Mouse (Mus musculus): ENCODE measurements around the gene Olfr374.
A peak's percentile ranks its signal among the peaks of the same experiment; 100 is the strongest.
"Not testable (repeated sequence)": the region's sequence is repeated elsewhere in the genome, so short reads cannot be mapped to it uniquely, and the experiment has no call there.

Gene Olfr374

DNA sequence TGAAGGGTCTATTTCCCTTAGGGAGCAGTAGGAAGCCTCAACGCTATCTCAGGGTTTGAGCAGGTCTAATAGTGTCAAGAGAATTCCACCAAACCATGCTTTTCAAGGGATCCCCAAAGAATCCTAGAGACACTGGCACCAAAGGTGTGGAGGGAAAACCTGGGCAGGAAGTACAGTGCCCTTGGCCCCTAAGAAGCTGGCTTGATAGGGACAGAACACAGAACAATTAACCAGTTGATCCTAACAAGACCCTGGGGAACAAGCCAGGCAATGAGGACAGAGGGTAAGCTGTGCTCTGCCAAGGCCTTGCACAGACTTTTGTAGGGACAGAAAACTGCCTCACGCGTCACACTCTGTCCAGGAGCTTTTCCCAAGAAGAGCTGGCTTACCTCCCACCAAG is at the start of gene Olfr374:
Gene Olfr374, plus strand, starts transcription at position 301 of the 400 bp plus-strand sequence.
- no peak for DNase-seq (ENCODE audit: low spot score in 2 of 2)

DNA sequence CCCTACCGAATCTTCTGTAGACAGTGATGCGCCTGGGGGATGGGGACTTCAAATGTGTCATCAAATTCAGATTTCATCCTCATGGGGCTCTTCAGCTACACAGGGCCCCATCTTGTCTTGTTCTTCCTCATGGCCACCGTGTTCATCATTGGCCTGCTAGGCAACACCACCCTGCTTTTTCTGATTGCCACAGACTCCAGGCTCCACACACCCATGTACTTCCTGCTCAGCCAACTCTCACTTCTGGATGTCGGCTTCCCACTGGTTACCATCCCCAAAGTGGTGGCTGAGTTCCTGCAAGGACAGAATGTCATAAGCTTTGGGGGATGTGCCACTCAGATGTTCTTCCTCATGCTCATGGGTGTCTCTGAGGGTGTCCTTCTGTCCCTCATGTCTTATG is 49.2 kb upstream of the Olfr374 start:
- not testable (repeated sequence) for DNase-seq (ENCODE audit: low spot score in 2 of 2)

DNA sequence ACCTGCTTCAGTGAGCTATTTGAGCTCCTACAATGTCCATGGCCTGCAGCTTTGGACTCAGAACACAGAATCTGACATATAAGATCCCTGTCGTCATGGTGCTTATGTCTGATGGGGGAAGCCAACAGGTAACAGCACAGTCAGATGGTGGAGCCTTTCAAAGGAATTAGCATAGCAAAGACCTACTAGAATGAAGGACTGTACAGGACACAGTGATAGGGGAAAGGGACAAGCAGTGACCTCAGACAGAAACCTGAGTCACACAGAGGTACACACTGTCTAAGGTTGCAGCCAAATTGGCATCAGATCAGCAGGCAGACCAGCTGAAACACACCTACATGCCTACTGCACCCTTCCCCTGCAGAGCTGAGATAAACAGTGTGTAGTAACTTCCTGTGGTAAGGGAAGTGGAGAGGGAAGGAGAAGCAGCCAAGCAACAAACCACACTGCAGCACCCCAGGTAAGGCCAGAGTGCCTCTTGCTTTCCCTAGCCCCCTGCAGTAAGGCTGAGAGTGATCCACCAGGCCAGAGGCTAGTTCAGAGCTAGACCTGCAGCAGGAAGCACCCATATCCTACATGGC is 39.9 kb upstream of the Olfr374 start:
- not testable (repeated sequence) for DNase-seq (ENCODE audit: low spot score in 2 of 2)

DNA sequence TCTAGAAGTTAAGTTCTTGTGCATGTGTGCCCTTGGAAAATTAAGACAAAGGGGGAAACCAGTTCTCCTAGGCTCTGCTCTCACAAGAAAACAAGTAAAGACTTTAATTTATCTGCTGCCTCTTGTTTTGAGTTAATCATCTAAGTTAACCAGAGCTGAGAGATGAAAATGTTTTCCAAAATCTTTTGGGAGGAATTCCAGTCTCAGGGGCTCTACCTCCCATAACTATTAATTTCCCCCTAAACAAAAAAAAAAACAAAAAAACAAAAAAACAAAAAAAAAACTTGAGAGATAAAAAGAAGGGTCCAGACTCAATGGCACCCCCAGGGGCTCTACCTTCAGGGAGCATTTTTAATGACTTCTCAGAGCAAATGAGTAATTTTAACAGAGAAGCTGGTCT is 24.0 kb upstream of the Olfr374 start, which contains the start of gene Olfr373:
Gene Olfr373, plus strand, starts transcription at position 301 of the 400 bp plus-strand sequence.
- DNase-seq (ENCODE audit: low spot score in 2 of 2) = not testable (repeated sequence)

DNA sequence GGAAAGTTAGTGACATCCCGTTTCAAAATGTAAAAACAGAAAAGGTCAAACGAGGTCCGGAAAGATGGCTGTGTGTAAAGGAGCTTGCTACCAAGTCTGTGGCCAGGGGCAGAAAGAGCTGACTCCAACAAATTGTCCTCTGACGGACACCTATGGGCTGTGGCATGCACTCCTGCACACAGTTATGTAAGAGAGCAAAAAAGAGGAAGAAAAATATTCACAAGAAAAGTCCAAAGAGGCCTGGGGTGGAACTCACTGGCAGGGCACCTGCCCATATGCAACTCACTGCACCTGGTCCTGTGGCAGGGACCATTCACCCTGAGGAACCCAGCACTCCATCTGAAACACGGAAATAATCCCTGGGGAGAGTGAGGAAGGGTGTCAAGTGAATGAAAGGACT is 22.1 kb upstream of the Olfr374 start:
- no peak for DNase-seq (ENCODE audit: low spot score in 2 of 2)

DNA sequence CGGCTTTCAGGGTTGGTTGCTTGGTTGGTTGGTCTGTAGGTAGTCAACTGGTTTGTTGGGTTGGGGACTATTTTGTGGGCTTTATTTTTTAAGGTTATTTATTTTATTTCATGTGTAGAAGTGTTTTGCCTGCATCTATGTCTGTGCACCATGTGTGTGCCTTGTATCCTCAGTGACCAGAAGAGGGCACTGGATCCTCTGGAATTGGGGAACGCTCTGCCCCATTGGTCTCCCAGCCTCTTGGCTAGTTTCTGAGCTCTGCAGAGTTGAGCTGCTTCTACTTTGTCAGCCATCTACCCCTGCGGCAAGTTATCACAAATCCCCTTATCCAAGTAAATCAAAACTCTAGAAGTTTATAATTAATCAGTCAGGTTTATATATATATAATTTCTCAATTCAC is 19.2 kb upstream of the Olfr374 start:
- DNase-seq (ENCODE audit: low spot score in 2 of 2) = not testable (repeated sequence)

DNA sequence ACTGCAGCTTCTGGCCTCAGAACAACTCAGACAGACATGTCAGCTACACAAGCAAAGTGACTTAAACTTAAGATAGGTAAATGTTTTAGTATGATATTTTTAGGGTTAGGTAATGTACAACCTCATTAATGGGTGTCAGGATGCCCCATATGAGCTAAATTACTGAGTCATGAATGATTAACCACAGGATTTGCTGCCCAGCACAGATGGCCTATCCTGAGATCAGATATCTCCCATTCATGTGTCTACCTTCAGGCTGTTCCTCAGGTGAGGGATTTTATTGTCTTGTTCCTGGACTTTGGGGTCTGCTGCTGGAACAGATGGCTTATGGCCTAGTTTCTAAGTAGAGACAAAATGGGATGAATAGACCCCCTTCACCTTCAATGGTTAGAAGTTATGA is 10.1 kb upstream of the Olfr374 start:
- DNase-seq (ENCODE audit: low spot score in 2 of 2) = not testable (repeated sequence)

DNA sequence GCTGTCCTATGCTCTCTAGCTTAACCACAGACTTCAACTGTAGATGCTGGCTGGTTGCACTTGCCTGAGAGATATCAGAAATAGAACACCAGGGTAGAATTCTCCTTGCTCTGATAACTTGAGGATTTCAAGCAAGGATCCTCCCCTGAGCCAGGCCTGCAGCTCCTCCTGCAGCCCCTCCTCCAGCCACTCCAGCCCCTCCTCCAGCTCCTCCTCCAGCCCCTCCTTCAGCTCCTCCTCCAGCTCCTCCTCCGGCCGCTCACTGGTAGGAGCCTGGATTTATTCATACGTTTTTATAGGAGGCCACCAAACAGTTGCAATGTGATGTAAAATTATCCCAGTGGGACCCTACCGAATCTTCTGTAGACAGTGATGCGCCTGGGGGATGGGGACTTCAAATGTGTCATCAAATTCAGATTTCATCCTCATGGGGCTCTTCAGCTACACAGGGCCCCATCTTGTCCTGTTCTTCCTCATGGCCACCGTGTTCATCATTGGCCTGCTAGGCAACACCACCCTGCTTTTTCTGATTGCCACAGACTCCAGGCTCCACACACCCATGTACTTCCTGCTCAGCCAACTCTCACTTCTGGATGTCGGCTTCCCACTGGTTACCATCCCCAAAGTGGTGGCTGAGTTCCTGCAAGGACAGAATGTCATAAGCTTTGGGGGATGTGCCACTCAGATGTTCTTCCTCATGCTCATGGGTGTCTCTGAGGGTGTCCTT is 7.3 kb upstream of the Olfr374 start:
- DNase-seq (ENCODE audit: low spot score in 2 of 2) = peak; percentile 18 to 19

DNA sequence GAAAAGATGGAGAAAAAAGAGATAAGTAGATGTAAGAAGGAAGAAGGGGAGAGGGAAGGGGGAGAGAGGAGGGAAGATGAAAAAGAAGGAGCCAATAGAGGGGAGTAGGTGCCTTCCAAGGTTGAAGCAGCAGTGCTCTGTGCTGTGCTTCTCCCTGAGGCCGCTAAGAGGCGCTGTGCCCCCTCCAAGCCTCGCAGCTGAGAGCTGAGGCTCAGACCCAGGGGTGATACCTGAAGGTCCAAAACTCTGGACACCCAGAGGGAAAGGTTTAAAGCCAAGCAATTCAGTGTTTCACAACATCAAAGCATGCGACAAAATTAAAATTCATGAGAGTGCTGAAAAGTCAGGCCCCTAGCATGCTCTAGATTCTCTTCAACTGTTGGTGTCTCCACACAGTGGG is 1.7 kb upstream of the Olfr374 start:
- DNase-seq (ENCODE audit: low spot score in 2 of 2) = no peak

DNA sequence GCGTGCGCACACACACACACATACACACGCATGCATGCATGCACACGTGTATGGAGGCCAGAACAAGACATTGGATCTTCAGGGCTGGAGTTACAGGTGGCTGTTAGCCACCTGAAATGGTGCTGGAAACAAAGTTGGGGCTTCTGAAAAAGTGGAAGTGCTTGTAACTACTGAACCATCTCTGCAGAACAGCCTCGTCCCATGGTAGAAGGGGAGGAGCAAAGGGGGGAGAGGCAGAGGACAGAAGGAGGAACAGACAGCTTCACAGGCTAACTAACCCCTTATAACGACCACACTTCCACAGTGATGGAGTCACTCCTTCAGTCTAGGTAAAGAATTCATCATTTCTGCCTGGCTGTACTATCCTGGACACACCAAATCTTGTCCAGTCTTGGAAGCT is 4.0 kb downstream of the Olfr374 start:
- no peak for DNase-seq (ENCODE audit: low spot score in 2 of 2)

DNA sequence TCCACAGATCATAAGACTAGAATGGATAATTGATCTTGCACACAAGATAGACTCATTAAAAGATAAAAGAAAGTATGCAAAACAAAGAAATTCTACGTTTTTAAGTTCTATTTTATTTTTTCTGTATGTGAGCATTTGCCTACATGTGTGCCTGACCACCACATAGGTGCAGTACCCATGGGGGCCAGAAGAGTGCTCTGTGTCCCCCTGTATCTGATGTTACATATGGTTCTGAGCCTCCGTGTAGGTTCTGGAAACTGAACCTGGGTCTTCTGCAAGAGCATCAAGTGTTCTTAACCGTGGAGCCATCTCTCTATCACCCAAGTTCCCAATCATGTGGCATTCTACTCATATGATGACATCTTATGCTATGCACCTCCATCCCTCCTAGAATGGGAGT is 5.6 kb downstream of the Olfr374 start:
- DNase-seq (ENCODE audit: low spot score in 2 of 2) = no peak

DNA sequence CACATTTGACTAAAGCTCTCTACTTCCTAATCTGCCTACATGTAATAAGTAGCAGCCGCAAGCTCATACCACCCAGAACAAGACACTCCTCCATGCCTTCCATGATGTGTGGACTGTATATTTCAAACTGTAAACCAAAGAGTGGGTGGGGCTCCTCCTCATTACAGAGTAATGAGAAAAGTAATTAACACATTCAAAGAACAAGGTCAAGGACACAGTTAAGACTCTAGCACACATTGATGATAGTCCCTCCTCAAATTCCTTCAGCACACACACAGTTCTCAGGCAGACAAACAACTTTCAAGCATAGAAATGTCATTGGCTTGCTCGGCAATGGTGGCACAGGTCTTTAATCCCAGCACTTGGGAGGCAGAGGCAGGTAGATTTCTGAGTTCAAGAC is 8.4 kb downstream of the Olfr374 start:
- DNase-seq (ENCODE audit: low spot score in 2 of 2) = no peak

DNA sequence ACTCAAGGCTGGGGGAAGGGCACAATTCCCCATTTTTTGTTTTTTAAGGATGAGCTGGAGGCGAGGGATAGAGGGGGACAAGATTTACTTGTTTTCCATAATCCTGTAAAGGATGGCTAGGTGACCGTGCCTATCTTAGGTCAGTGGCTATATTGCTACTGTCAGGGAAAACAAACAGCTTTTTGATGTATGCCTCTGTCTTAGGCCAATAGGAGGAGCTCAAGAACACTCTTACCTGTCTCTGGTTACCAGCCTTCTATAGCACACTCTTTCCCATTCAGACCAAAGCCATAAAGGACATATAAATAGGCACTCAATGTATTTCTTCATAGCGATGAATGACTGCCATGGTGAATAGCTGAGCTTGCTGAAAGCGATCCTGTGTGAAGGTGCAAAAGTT is 11.8 kb downstream of the Olfr374 start:
- DNase-seq (ENCODE audit: low spot score in 2 of 2) = no peak

DNA sequence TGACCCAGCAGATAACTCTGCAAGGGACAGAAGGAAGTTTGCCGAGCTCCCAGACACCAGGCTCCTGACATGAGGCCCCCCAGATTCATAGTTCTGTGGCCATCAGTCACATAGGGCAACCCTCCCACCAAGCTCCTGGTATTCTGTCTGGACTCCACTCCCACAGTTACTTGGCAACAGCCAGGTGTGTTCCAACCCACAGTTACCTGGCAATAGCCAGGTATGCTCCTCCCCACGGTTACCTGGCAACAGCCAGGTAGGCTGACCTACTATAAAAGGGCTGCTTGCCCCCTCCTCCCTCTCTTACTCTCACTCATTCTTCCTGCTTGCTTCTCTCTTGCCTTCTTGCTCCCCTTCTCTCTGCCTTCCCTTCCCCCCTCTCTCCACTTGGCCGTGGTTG is 14.6 kb downstream of the Olfr374 start:
- not testable (repeated sequence) for DNase-seq (ENCODE audit: low spot score in 2 of 2)

DNA sequence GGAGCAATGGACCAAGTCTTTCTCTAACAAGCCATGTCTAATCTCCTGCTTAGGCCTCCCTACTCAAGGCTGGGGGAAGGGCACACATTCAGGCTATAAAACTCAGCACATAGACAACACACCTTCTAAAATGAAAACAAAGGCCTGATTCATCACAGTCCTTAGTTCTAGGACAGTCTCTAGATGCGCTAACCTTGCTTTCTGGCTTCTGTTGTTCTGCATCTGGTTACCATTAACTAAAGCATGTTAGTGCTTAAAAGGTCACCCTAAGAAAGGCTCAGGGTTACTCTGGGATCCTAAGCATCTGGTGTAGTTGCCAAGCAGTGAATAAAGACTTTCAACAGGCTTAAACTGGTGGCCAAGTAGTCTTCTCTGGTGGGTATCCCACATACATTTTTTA is 15.2 kb downstream of the Olfr374 start:
- no peak for DNase-seq (ENCODE audit: low spot score in 2 of 2)

DNA sequence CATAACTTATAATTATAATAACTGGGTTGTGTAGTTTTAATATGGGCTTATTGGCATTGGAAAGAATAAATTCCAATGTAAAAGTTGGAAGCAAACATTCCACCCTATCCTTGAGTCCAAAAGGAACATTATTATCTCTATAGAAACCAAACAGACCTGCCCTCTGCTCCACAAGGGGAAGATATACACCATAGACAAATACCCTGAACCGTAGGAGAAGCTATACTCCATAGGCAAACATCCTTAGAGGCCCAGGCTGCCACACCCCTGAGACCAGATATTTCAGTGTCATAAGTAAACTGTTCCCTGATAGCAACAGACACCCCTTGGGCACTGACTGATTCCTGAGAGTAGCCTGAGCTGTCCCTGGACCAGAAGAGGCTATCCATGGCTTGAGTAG is 21.0 kb downstream of the Olfr374 start:
- no peak for DNase-seq (ENCODE audit: low spot score in 2 of 2)

DNA sequence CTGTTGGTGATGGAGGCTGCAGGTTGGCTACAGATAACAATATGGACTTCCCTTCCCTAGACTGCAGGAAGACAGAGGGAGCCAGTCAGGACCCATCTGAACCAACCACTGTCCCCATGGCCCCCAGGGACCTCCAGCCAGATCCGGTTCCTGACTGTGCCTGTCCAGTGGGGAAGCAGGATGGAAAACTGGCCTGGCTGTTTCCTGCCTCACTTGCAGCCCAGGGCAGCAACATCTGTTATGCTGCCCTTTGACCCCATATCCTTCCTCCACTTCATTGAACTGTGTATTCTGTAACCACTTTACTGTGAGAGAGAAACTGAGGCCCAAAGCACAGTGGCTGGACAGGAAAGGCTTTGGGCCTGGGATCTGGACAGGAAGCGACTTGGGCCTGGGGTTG is 24.4 kb downstream of the Olfr374 start:
- peak in 1 of 2 experiments; percentile 53 for DNase-seq (ENCODE audit: low spot score in 2 of 2)

DNA sequence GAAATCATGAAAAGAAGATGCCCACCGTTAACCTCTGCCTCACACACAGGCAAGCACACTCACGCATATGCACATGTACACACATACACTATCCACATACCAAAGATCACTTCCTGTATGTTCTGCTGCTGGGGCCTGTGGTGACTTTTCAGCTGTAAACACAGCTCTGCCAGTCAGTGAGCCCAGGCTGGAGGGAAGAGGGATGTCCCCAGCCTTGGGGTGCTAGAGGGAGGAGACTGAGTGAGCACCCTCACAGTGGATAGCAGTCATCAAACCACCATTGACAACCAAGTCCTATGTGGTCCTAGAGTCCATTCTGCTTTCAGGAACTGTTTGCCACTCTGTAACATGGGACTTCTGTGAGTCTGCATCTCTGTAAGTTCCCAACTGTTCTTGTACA is 25.1 kb downstream of the Olfr374 start:
- no peak for DNase-seq (ENCODE audit: low spot score in 2 of 2)

DNA sequence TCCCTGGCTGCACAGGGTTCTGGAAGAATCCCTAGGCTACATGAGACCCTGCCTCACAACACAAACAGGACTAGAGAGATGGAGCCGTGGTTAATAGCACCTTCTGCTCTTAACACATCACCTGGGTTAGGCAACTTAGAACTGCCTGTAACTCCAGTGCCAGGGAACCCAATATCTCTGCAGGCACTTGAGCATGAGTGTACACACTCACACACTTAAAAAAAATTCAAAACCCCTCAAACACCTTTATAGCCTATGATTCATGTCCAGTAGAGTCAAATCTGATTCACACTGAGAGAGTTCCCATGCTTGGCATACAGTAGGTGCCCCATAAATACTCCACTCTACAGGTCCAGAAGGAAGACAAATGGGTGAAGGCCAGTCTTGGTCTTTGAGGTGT is 25.6 kb downstream of the Olfr374 start:
- no peak for DNase-seq (ENCODE audit: low spot score in 2 of 2)

DNA sequence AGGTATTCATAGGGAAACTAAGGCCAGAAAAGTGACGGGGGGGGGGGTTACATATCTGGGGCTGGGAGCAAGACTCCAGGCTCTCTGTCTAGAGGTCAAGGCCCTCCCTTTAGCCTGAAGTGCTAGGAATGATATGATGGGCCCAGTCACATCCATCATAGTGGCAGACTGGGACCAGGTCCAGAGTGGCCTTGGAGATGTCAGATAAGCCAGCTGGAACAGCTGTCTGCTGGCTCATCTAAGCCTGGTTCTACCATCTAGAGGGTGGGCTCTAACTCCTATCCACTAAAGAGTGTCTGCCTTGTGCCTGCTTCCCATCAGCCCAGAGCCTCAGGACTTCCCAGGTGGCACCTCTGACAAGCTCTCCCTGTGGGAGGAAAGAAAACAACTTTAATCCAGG is 26.1 kb downstream of the Olfr374 start:
- DNase-seq (ENCODE audit: low spot score in 2 of 2) = no peak

DNA sequence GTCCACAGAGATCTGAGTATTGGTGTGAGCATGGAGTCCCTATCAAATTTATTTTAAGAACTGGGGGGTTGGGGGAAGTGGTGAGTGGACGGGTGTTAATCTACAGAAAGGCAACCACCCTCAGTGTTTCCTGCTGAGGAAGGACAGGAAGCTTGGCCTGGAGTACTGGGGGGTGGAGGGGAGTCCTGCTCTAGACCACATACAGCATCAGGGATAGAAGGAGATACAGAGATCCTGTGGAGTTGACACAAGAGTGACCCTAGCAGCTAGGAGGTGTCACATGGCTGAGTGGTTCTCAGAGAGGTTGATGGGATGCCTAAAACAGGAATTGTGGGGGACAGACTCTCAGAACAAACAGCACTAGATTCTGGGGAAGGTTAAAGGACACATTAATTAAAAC is 26.7 kb downstream of the Olfr374 start:
- no peak for DNase-seq (ENCODE audit: low spot score in 2 of 2)

DNA sequence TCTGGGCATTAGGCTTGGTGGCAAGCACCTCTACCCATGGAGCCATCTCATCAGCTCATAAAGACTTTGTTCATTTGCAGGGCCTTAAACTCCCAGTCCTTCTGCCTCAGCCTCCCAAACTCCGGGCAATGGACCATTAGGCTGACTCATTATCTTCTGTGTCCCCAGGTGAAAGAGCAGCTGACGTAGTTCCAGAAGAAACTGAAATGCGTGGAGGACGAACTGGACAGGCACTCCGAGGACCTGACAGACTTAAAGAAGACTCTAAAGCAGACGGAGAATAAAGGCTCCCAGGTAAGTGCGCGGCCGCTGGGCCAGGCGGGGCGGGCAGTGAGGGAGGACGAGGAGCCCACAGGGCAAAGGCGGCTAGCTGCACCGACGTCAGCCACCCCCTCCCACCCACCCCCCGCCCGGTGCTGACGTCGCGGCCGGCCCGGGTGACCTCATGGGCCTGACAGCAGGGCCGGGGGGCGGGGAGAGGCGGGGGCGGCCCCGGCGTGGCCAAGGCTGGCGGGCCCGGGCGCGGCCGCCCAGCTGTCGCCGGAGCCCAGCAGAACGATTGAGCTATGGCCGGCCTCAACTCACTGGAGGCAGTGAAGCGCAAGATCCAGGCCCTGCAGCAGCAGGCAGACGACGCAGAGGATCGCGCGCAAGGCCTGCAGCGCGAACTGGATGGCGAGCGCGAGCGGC is 28.1 kb downstream of the Olfr374 start, which contains the start of gene Tpm4:
Gene Tpm4, plus strand, starts transcription at position 220 of the 690 bp plus-strand sequence.
- DNase-seq (ENCODE audit: low spot score in 2 of 2) = peak; percentile 75 to 77
